9 mouse cellular contexts compared by ENCODE assay signal in genomic region chr7:79793688-79794087, GRCm38 (mm10). TPM values are rescaled to one million over a fixed set of nuclear protein-coding genes. Genes with fewer than 3 reads are reported as not detected.
DNase-seq lines count a peak whose midpoint lies in the region; ATAC-seq lines count a peak whose summit lies in the region.
"Had no signal": no experiment of that assay in that cellular context is flagged by ENCODE, and none has a peak within 500 bp of the region (broad histone marks: within the 10 kb centered on the region; RNA-seq: fewer than 3 reads in every experiment).

TSS of gene Mesp1 (minus strand) at chr7:79793788.

- no peak for ATAC-seq in kidney, embryonic 16.5 days (ENCODE audit: low FRiP score, low TSS enrichment)
- no peak for ATAC-seq in embryonic facial prominence, embryonic 12.5 days (ENCODE audit: insufficient number of reproducible peaks, insufficient read depth, low FRiP score, low TSS enrichment)
- no peak for ATAC-seq in hindbrain, embryonic 15.5 days (ENCODE audit: low FRiP score, low read depth)
- no peak for ATAC-seq in midbrain, embryonic 14.5 days (ENCODE audit: low FRiP score, low TSS enrichment)

- peaks cover 12% of the 10 kb centered on the region for H3K4me1 ChIP-seq in kidney, embryonic 16.5 days (ENCODE audit: insufficient read depth, low read length)
- H3K4me1 ChIP-seq in embryonic facial prominence, embryonic 12.5 days, result peaks cover 6% of the 10 kb centered on the region; the same call in 1 of the 2 replicates
- H3K4me1 ChIP-seq in hindbrain, embryonic 15.5 days (replicated peaks), result peaks cover 17% of the 10 kb centered on the region
- H3K4me1 ChIP-seq in midbrain, embryonic 14.5 days (ENCODE audit: control insufficient read depth, insufficient read depth, low read length), result no peaks in the 10 kb centered on the region

- H3K36me3 ChIP-seq in kidney, embryonic 16.5 days (ENCODE audit: insufficient read depth, low read length), result no peaks in the 10 kb centered on the region
- H3K36me3 ChIP-seq in embryonic facial prominence, embryonic 12.5 days, result no peaks in the 10 kb centered on the region
- no peaks in the 10 kb centered on the region for H3K36me3 ChIP-seq in hindbrain, embryonic 15.5 days
- H3K36me3 ChIP-seq in midbrain, embryonic 14.5 days (ENCODE audit: control insufficient read depth, insufficient read depth, low read length), result no peaks in the 10 kb centered on the region

- H3K4me2 ChIP-seq in kidney, embryonic 16.5 days (replicated peaks; ENCODE audit: low read depth, low read length), result peak within 1 kb of the TSS; percentile 79
- peak within 1 kb of the TSS; percentile 81 for H3K4me2 ChIP-seq in embryonic facial prominence, embryonic 12.5 days (replicated peaks)
- H3K4me2 ChIP-seq in hindbrain, embryonic 15.5 days, result peak within 1 kb of the TSS; percentile 65
- peak within 1 kb of the TSS; percentile 69 for H3K4me2 ChIP-seq in midbrain, embryonic 14.5 days (ENCODE audit: low read length)

- 73% methylated on average over 6 of the region's 6 CpGs for WGBS in kidney, embryonic 16.5 days
- WGBS in embryonic facial prominence, embryonic 12.5 days, result 74% methylated on average over 6 of the region's 6 CpGs
- 77% methylated on average over 6 of the region's 6 CpGs for WGBS in hindbrain, embryonic 15.5 days
- WGBS in midbrain, embryonic 14.5 days, result 77% methylated on average over 6 of the region's 6 CpGs

- H3K27me3 ChIP-seq in kidney, embryonic 16.5 days (ENCODE audit: insufficient read depth, low read length), result peaks cover 54% of the 10 kb centered on the region
- H3K27me3 ChIP-seq in embryonic facial prominence, embryonic 12.5 days, result peaks cover 48% of the 10 kb centered on the region
- H3K27me3 ChIP-seq in hindbrain, embryonic 15.5 days, result peaks cover 50% of the 10 kb centered on the region
- H3K27me3 ChIP-seq in midbrain, embryonic 14.5 days (ENCODE audit: control insufficient read depth, insufficient read depth, low read length), result peaks cover 33% of the 10 kb centered on the region

- H3K9me3 ChIP-seq in kidney, embryonic 16.5 days (ENCODE audit: low read length), result no peaks in the 10 kb centered on the region
- H3K9me3 ChIP-seq in embryonic facial prominence, embryonic 12.5 days, result no peaks in the 10 kb centered on the region
- H3K9me3 ChIP-seq in hindbrain, embryonic 15.5 days, result no peaks in the 10 kb centered on the region
- no peaks in the 10 kb centered on the region for H3K9me3 ChIP-seq in midbrain, embryonic 14.5 days (ENCODE audit: control insufficient read depth, low read length)

- H3K27ac ChIP-seq in kidney, embryonic 16.5 days (ENCODE audit: low read length), result no peak within 1 kb of the TSS
- H3K27ac ChIP-seq in embryonic facial prominence, embryonic 12.5 days, result no peak within 1 kb of the TSS
- H3K27ac ChIP-seq in hindbrain, embryonic 15.5 days (replicated peaks), result no peak within 1 kb of the TSS
- no peak within 1 kb of the TSS for H3K27ac ChIP-seq in midbrain, embryonic 14.5 days (replicated peaks; ENCODE audit: low read depth, low read length)

- H3K9ac ChIP-seq in kidney, embryonic 16.5 days (replicated peaks; ENCODE audit: low read length), result peak within 1 kb of the TSS; percentile 53
- H3K9ac ChIP-seq in embryonic facial prominence, embryonic 12.5 days, result peak within 1 kb of the TSS; percentile 49
- H3K9ac ChIP-seq in hindbrain, embryonic 15.5 days, result peak within 1 kb of the TSS; percentile 45
- peak within 1 kb of the TSS; percentile 46 for H3K9ac ChIP-seq in midbrain, embryonic 14.5 days (replicated peaks; ENCODE audit: low read length)

- DNase-seq in kidney, postnatal 14 days, result no peak
- no peak for DNase-seq in midbrain, embryonic 14.5 days
- DNase-seq in thymus, postnatal 36 days, result no peak
- DNase-seq in gastrocnemius, adult 8-10 months (ENCODE audit: low spot score in 2 of 2), result no peak
- DNase-seq in urinary bladder, postnatal 36 days (ENCODE audit: low spot score in 2 of 2), result no peak

- peak within 1 kb of the TSS; percentile 53 for H3K4me3 ChIP-seq in kidney, embryonic 16.5 days (ENCODE audit: low read length)
- peak within 1 kb of the TSS; percentile 46 for H3K4me3 ChIP-seq in embryonic facial prominence, embryonic 12.5 days
- H3K4me3 ChIP-seq in hindbrain, embryonic 15.5 days, result peak within 1 kb of the TSS; percentile 44
- peak within 1 kb of the TSS; percentile 44 for H3K4me3 ChIP-seq in midbrain, embryonic 14.5 days (replicated peaks; ENCODE audit: low read depth, low read length)

RNA-seq across cellular contexts. Expression of gene Mesp1, which starts in this region (rescaled TPM):
- polyA plus RNA-seq in kidney, embryonic 16.5 days (2015; fragmentation: Nextera tagmentation; extraction: Ambion mirVana), result not detected in 2 replicates
- not detected in 2 replicates for polyA plus RNA-seq in embryonic facial prominence, embryonic 12.5 days (2016; fragmentation: Nextera tagmentation; extraction: Ambion mirVana)
- polyA plus RNA-seq in hindbrain, embryonic 15.5 days (2015; fragmentation: Nextera tagmentation; extraction: Ambion mirVana), result 0.19 TPM in 1 of 2 replicates, not detected in the other
- 0.23 and 0.33 TPM in 2 replicates for polyA plus RNA-seq in midbrain, embryonic 14.5 days (2014; fragmentation: Nextera tagmentation; extraction: Ambion mirVana)
- total RNA-seq in gastrocnemius, adult 8-10 months (2022), result not detected
- total RNA-seq: MEL had no signal
